Mouse (Mus musculus): ENCODE measurements around the gene Fermt3. TPM values are rescaled to one million over a fixed set of nuclear protein-coding genes. Genes with fewer than 3 reads are reported as not detected.
A peak's percentile ranks its signal among the peaks of the same experiment; 100 is the strongest.

Gene Fermt3
- polyA plus RNA-seq, 1 experiment from 2014 or later = 6.5 TPM

DNA sequence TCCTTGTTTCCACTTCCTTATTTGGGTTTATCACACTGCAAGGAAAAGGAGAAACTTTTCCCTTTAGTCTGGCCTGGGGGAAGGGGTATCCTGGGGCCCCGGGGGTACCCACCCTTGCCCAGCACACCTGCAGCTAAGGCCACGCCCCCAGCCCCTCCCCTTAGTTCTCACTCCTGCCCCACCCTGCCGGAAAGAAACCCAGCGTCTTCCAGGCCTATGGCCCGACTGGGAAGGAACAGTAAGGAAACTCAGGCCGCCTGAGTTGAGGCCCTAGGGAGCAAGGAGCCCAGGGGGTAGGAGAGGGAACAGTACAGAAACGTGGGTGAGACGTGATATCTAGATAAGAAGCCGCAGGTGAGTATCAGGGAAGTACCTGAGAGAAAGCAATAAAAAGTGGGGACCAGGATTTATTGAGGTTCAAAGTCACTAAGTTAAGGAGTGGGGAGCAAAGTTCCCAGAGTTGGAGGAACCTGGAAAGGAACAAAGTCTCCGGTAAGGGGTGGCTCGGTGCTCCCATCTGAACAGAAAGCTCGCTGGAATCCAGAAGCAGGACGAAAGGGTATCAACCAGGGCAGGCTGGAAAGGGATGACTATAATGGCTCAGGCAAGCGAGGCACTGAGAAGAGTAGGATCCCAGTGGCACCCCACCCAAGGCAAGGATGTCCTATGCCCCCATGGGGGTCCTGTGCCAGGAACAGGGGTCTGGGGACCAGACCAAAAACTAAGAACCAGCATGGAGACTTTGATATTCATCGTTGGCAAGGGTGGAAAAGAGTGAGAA is 50.6 kb downstream of the Fermt3 start:
- Histone ChIP-seq H3K4me2 (replicated peaks) (peak overlapping the region; percentile 54), H3K27me3 (no peaks in the 10 kb centered on the region), H3K4me3 (peak overlapping the region; percentile 58), H3K9ac (peak overlapping the region; percentile 66), H3K9me3 (no peaks in the 10 kb centered on the region), H3K36me3 (peaks cover 29% of the 10 kb centered on the region), H3K27ac (no peak overlapping the region), H3K4me1 (peaks cover 34% of the 10 kb centered on the region)
- ATAC-seq (ENCODE audit: insufficient number of reproducible peaks, insufficient read depth, low FRiP score, low TSS enrichment) = no peak
- WGBS = 11% methylated on average over 15 of the region's 15 CpGs

DNA sequence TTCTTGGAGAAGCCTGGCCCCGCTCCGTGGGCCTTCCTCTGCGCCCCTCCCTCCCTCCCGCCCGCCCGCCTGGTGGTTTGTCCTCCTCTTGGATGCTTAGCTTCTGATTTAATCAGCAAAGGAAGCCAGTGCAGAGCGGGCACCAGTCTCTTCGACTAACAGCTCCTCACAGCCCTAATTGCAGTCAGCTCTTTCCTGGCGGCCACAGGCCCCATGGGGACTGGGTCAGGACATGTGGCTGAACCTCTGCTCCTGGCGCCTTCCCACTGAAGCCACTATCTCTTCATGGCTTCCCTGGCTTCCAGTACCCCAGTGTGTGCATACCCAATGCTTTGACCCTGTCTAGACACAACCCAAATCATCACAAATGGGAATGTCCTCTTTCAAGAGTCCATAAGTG is 62.8 kb downstream of the Fermt3 start:
- WGBS = 82% methylated on average over 10 of the region's 10 CpGs
- Histone ChIP-seq H3K27ac (no peak overlapping the region), H3K4me1 (peaks cover 10% of the 10 kb centered on the region), H3K4me3 (no peak overlapping the region), H3K9ac (no peak overlapping the region), H3K9me3 (no peaks in the 10 kb centered on the region), H3K27me3 (no peaks in the 10 kb centered on the region), H3K4me2 (replicated peaks) (no peak overlapping the region), H3K36me3 (peaks cover 67% of the 10 kb centered on the region)
- no peak for ATAC-seq (ENCODE audit: insufficient number of reproducible peaks, insufficient read depth, low FRiP score, low TSS enrichment)

DNA sequence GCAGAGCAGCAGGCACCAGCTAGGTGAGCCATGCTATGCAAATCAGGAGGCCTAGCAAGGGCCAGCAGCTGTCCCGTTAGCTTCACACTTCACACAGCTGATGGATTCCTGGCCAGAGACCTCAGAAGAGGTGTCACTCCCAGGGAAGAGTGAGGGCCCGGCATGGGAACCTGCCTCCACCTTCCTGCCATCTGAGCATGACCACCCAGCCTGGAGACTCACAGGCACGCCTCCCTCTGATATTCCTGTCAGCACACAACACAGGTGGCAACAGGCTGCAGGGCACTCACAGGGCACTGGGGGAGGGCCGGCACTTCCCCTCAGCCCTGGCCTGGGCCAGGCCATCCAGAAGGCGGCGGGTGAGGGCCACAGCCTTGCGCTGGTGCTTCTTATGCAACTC is 63.8 kb downstream of the Fermt3 start:
- peaks cover 64% of the 10 kb centered on the region for H3K36me3 ChIP-seq
- H3K4me2 ChIP-seq (replicated peaks) = no peak overlapping the region
- 85% methylated on average over 7 of the region's 7 CpGs for WGBS
- H3K4me1 ChIP-seq = peaks cover 10% of the 10 kb centered on the region
- no peaks in the 10 kb centered on the region for H3K9me3 ChIP-seq
- H3K4me3 ChIP-seq = no peak overlapping the region
- no peak for ATAC-seq (ENCODE audit: insufficient number of reproducible peaks, insufficient read depth, low FRiP score, low TSS enrichment)
- no peak overlapping the region; the same call in 1 of the 2 replicates for H3K9ac ChIP-seq
- H3K27ac ChIP-seq = no peak overlapping the region
- no peaks in the 10 kb centered on the region for H3K27me3 ChIP-seq

DNA sequence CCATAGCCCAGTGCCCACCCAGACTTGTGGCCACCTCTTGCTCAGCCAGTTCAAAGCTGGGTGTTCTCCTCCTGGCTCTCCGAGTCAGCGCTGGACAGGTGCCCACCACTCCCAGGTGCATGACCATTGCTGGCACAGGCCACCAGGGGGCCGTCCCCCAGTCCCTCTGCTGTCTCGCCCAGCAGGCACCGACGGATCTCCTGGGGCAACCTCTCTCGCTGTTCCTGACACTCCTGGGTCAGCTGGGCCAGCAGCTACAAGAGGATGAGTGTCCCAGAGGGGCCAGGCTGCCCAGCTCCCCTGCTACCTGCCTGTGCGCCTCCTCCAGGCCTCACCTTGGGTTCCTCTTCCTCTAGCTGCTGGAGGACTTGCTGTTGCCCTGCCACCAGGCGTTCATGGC is 65.2 kb downstream of the Fermt3 start:
- WGBS = 67% methylated on average over 9 of the region's 9 CpGs
- Histone ChIP-seq H3K9ac (no peak overlapping the region), H3K4me2 (replicated peaks) (no peak overlapping the region), H3K4me1 (peaks cover 16% of the 10 kb centered on the region), H3K36me3 (peaks cover 50% of the 10 kb centered on the region), H3K27ac (no peak overlapping the region), H3K9me3 (no peaks in the 10 kb centered on the region), H3K27me3 (no peaks in the 10 kb centered on the region), H3K4me3 (no peak overlapping the region)
- ATAC-seq (ENCODE audit: insufficient number of reproducible peaks, insufficient read depth, low FRiP score, low TSS enrichment) = no peak

- Histone ChIP-seq H3K36me3 (peaks cover 41% of the 10 kb centered on the region), H3K4me1 (peaks cover 16% of the 10 kb centered on the region), H3K27me3 (no peaks in the 10 kb centered on the region), H3K9me3 (no peaks in the 10 kb centered on the region), H3K27ac (peak overlapping the region; percentile 98; the same call in 1 of the 2 replicates), H3K4me2 (replicated peaks) (peak overlapping the region; percentile 93), H3K4me3 (peak overlapping the region; percentile 61), H3K9ac (peak overlapping the region; percentile 77; the same call in 1 of the 2 replicates)
- WGBS = 10% methylated on average over 3 of the region's 3 CpGs
- ATAC-seq (ENCODE audit: insufficient number of reproducible peaks, insufficient read depth, low FRiP score, low TSS enrichment) = no peak
These were observed 66.6 kb downstream of the Fermt3 start for GRCm38 (mm10) chr19:6952712-6953037.

DNA sequence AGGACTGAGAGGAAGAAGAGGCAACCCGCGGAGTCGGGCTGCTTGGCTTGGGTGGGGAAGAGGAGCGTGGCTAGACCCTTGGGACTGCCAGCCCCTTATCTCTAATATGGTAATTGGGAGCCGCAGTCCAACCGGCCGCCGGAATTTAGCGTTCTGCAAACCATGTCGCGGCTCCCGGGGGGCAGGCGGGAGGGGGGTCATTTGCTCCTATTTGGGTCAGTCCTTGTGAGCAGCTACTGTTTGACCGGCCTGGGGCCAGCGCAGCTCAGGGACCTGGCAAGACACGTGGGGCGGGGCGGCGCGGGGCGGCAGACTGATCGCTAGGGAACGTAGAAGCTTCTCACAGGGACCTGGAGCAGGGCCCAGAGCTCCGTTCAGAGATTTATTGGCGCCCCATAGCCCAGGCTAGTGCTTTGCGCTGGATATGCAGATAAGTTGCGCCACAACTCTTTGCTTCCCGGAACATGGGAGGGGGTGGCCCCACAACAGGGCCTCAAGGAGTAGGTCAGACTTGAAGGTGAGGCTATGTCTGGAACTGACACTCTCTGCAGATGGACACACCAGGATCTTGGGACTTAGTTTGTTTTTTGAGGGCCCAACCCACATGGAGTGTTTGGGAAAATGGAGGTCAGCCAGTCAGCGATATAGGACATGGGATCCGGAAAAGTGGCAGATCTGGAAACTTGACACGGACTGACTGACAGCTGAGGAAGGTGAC is 67.1 kb downstream of the Fermt3 start:
- H3K4me2 ChIP-seq (replicated peaks) = peak overlapping the region; percentile 93
- H3K4me3 ChIP-seq = peak overlapping the region; percentile 61
- ATAC-seq (ENCODE audit: insufficient number of reproducible peaks, insufficient read depth, low FRiP score, low TSS enrichment) = no peak
- no peaks in the 10 kb centered on the region for H3K9me3 ChIP-seq
- peaks cover 36% of the 10 kb centered on the region for H3K36me3 ChIP-seq
- 2% methylated on average over 31 of the region's 31 CpGs for WGBS
- no peaks in the 10 kb centered on the region for H3K27me3 ChIP-seq
- H3K9ac ChIP-seq = peak overlapping the region; percentile 77
- H3K4me1 ChIP-seq = peaks cover 16% of the 10 kb centered on the region
- H3K27ac ChIP-seq = peak overlapping the region; percentile 98

DNA sequence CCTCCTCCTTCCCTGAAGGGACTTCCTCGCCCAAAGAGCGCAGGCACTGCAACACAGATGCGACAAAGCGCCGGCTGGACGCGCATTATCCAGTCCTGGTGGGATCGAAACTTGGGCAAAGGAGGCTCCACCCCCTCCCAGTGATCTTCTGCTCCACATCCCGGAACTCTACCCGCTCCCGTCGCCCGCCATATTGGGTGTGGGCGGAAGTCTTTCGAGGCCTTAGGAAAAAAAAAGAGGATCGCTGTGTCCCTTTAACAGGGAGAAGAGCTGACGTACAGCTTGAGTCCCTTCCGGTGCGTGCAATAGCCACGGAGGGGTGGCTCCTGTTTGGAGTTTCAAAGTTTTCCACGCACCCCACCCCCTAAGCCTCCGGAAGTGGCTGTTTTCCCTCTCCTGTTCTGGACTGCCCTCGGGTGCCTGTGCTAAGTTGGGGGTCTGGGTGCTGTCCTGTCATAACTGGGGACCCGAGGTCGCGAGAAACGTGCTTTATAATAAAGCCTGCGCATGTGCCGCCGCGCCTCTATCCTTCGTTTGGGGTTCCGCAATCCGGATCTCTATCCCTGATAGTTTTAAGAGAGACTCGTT is 67.8 kb downstream of the Fermt3 start:
- under 1% methylated on average over 35 of the region's 35 CpGs for WGBS

GRCm38 (mm10) chr19:6950613-6951153 is 68.6 kb downstream of the Fermt3 start:
- Histone ChIP-seq H3K4me3 (peak overlapping the region; percentile 61), H3K27ac (peak overlapping the region; percentile 98), H3K4me2 (replicated peaks) (peak overlapping the region; percentile 93), H3K9me3 (no peaks in the 10 kb centered on the region), H3K9ac (peak overlapping the region; percentile 77), H3K27me3 (no peaks in the 10 kb centered on the region), H3K36me3 (peaks cover 32% of the 10 kb centered on the region), H3K4me1 (peaks cover 16% of the 10 kb centered on the region)
- peak; percentile 61 for ATAC-seq (ENCODE audit: insufficient number of reproducible peaks, insufficient read depth, low FRiP score, low TSS enrichment)
- WGBS = under 1% methylated on average over 28 of the region's 28 CpGs

More for the DNA sequence above, 67.8 kb downstream of the Fermt3 start:
- Histone ChIP-seq H3K27ac (peak overlapping the region; percentile 98), H3K4me3 (peak overlapping the region; percentile 61), H3K27me3 (no peaks in the 10 kb centered on the region), H3K4me2 (replicated peaks) (peak overlapping the region; percentile 93), H3K9ac (peak overlapping the region; percentile 77), H3K4me1 (peaks cover 16% of the 10 kb centered on the region), H3K9me3 (no peaks in the 10 kb centered on the region), H3K36me3 (peaks cover 32% of the 10 kb centered on the region)
- ATAC-seq (ENCODE audit: insufficient number of reproducible peaks, insufficient read depth, low FRiP score, low TSS enrichment) = peak; percentile 77

DNA sequence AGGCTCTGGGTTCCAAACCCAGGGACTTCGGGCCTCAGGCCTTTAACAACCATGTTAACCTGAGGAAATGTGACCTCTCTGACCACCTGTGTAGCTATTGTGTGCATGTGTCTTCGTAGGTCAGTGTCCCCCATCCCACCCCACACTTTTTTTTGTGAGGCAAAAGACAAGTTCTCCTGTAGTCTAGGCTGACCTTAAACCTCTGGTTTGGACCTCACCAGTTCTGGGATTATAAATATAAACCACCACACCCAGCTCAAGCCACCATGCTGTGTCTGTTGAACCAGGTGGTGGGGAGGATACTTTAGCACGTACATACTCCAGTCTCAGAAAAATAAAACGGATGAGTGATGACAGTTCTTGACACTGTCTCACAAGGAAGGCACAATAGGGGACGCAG is 69.3 kb downstream of the Fermt3 start:
- Histone ChIP-seq H3K4me3 (peak overlapping the region; percentile 61), H3K4me1 (peaks cover 16% of the 10 kb centered on the region), H3K27me3 (no peaks in the 10 kb centered on the region), H3K36me3 (peaks cover 26% of the 10 kb centered on the region), H3K4me2 (replicated peaks) (peak overlapping the region; percentile 93), H3K9ac (peak overlapping the region; percentile 77), H3K9me3 (no peaks in the 10 kb centered on the region), H3K27ac (0 out of 2 replicates have a peak overlapping the region, but pooled peaks have one; percentile 23)
- 56% methylated on average over 5 of the region's 5 CpGs for WGBS
- no peak for ATAC-seq (ENCODE audit: insufficient number of reproducible peaks, insufficient read depth, low FRiP score, low TSS enrichment)

GRCm38 (mm10) chr19:6949532-6949931 is 69.7 kb downstream of the Fermt3 start:
- Histone ChIP-seq H3K9ac (0 out of 2 replicates have a peak overlapping the region, but pooled peaks have one; percentile 77), H3K4me1 (peaks cover 16% of the 10 kb centered on the region), H3K27me3 (no peaks in the 10 kb centered on the region), H3K27ac (0 out of 2 replicates have a peak overlapping the region, but pooled peaks have one; percentile 23), H3K9me3 (no peaks in the 10 kb centered on the region), H3K4me2 (replicated peaks) (no peak overlapping the region), H3K36me3 (peaks cover 22% of the 10 kb centered on the region), H3K4me3 (peak overlapping the region; percentile 61; the same call in 1 of the 2 replicates)
- 87% methylated on average over 5 of the region's 5 CpGs for WGBS
- no peak for ATAC-seq (ENCODE audit: insufficient number of reproducible peaks, insufficient read depth, low FRiP score, low TSS enrichment)

Data from embryonic facial prominence, embryonic 12.5 days (tissue).